Mouse (Mus musculus) cerebellum, adult (tissue): ENCODE measurements around the gene Naglu.
A peak's percentile ranks its signal among the peaks of the same experiment; 100 is the strongest.
"Not testable (repeated sequence)": the region's sequence is repeated elsewhere in the genome, so short reads cannot be mapped to it uniquely, and the experiment has no call there.

Experiments
- ATAC-seq: cut with Nextera tagmentation; 2 replicates; pipeline ENCODE4 v1.9.2; 2017; ENCODE audit warnings: mild to moderate bottlenecking, moderate library complexity, mixed read lengths; ENCODE audit not compliant: insufficient number of reproducible peaks, low FRiP score, low TSS enrichment

Naglu gene

DNA sequence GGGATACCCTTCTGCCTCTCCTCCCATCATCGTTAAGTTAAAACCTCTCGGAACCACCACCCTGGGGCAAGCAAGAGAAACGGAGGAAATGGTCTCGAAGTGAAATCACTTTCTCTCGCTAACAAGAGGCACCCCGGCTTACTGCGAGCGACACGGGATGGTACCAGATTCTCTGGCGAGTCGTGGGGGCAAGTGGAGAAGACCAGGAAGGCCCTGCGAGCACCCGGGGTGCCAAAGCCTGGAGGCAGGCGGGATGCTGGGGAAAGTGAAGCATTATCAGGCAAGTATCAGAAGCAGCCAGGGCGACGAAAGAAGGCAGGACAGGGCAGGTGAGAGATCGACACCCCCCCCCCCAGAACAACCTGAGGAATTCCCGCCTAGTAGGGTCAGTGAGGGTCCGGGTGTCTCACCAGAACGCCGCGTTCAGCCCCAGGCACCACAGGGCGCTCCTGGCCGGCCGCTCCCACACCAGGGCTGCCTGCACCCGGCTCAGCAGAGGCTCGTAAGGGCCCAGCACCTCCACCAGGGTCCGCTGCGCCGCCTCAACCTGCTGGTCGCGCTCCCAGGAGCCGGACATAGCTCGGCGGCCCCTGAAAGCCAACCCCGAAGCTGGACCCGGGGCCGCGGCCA, 49.4 kb downstream of the Naglu start:
- peak; percentile 55; the same call in 1 of the 2 replicates for ATAC-seq

DNA sequence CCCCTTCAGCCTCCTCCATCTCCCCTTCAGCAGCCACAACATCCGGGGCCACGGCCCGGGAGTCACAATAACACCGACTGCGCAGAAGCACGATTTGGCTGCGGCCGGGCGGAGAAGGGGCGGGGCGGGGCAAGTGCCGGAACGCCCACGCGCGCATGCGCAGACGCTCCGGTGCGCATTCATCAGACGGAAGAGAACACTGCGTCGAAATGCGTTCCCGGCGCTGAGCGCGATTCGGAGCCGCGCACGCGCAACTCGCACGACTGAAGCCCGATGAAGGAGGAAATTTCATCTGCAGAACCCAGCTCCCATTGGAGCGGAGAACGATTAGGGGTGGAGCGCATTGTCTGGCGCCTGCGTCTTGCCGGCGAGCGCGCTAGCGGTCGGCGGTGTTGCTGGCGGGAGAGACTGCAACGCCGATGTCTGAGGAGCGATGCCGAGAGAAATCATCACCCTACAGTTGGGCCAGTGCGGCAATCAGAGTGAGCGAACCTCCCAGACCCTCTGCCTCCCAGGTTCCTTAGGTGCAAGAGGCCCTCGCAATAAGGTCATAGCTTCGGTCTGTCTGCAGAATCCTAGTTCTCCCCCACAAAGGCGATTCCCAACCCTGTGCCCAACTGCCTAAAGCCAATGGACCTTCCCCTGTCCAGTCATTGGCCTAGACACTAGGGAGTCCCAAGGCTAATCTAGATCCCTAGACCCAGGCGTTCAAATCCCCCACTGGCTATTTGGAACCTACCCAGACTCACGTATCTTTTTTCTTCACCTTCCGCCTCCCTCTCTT, 50.1 kb downstream of the Naglu start, which contains the start of the genes Retreg3 and Tubg1:
Gene Retreg3, minus strand, starts transcription at position 133 of the 784 bp plus-strand sequence.
Gene Tubg1, plus strand, starts transcription at position 178 of the 784 bp plus-strand sequence.
- ATAC-seq: peak; percentile 90

DNA sequence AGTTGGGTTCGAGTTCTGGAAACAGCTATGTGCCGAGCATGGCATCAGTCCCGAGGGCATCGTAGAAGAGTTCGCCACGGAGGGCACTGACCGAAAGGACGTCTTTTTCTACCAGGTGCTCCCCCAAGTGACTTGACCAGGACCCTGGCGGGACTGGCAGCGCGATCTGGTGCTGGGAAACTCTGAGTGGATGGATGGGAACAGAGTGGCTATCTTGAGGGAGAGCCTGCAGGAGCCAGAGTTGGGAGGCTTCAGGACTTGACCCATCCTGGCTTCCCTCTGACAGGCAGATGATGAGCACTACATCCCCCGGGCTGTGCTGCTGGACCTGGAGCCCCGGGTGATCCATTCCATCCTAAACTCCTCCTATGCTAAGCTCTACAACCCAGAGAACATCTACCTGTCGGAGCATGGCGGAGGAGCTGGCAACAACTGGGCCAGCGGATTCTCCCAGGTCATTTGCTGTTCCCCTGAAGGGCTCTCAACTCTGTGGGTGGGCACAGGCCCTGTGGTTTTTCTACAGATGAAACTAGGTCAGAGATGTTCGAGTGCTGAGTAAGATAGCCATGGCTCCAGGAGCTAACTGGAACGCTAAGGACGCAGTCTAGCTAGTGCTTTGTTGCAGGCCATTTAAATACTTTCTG, 50.9 kb downstream of the Naglu start:
- no peak for ATAC-seq

DNA sequence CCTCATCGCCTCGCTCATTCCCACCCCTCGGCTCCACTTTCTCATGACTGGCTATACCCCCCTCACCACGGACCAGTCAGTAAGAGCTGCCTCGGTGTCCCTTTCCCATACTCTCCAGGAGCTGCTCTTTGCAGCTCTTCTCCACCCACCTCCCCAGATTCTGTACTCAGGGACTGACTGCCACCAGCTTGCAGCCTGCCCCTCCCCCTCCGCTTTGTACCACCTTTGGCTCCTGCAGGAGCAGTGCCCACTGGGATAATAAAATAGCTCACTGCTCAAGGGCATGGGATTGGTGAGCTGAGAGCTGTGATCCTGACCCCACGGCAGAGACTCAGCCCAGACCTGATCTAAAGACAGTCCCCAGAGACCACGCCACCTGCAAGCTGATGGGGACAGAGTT, 54.7 kb downstream of the Naglu start:
- not testable (repeated sequence) for ATAC-seq

DNA sequence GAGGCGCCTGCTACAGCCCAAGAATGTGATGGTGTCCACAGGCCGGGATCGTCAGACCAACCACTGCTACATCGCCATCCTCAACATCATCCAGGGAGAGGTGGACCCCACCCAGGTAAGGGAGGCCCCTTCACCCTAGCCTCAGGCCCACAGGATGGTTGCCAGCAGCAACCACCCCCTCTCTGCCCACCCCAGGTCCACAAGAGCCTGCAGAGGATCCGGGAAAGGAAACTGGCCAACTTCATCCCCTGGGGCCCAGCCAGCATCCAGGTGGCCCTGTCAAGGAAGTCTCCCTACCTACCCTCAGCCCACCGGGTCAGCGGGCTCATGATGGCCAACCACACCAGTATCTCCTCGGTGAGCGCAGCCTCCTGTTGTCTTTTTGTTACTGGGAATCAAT, 55.2 kb downstream of the Naglu start:
- ATAC-seq: not testable (repeated sequence)

DNA sequence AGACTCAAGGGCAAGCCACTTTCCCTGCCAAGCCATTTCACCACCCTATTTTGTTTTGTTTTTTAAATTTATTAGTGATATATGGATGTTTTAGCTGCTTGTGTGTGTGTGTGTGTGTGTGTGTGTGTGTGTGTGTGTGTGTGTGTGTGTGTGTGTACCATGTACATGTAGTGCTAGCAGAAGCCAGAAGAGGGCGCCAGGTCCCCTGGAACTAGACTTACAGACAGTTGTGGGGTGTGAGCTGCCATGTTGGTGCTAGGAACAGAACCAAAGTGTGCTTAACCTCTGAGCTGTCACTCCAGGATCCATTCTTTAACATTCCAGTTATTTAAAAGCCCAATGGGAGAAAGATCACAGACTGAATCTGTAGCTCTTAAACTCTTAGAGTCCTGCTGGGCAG, 57.3 kb downstream of the Naglu start:
- no peak for ATAC-seq
